Mouse (Mus musculus) embryonic facial prominence, embryonic 12.5 days (tissue): ENCODE data around the gene Rad51d. TPM values are rescaled to one million over a fixed set of nuclear protein-coding genes. Genes with fewer than 3 reads are reported as not detected.

Source experiments
- ATAC-seq: fragments of 200-750 bp; cut with Nextera tagmentation; 2 replicates; pipeline ENCODE4 v1.8.0; 2017; ENCODE audit not compliant: insufficient number of reproducible peaks, insufficient read depth, low FRiP score, low TSS enrichment
- H3K27ac ChIP-seq: fragments of 300-500 bp; sonication (generic); 2 replicates; pipeline ENCODE4 v1.5.1; 2016; ENCODE audit warnings: mild to moderate bottlenecking
- H3K27me3 ChIP-seq: fragments of 300-500 bp; sonication (generic); 2 replicates; pipeline ENCODE4 v1.6.1; 2016; ENCODE audit warnings: mild to moderate bottlenecking, moderate library complexity
- H3K36me3 ChIP-seq: fragments of 300-500 bp; sonication (generic); 2 replicates; pipeline ENCODE4 v1.6.1; 2016; ENCODE audit warnings: mild to moderate bottlenecking
- H3K4me1 ChIP-seq: fragments of 300-500 bp; sonication (generic); 2 replicates; pipeline ENCODE4 v1.6.1; 2016
- H3K4me2 ChIP-seq: fragments of 300-500 bp; sonication (generic); replicated peaks from 2 replicates; pipeline ENCODE4 v1.6.1; 2016; ENCODE audit warnings: mild to moderate bottlenecking, moderate library complexity
- H3K4me3 ChIP-seq: fragments of 300-500 bp; sonication (generic); 2 replicates; pipeline ENCODE4 v1.5.1; 2016; ENCODE audit warnings: mild to moderate bottlenecking
- H3K9ac ChIP-seq: fragments of 300-500 bp; sonication (generic); 2 replicates; pipeline ENCODE4 v1.6.1; 2016; ENCODE audit warnings: mild to moderate bottlenecking, moderate library complexity
- H3K9me3 ChIP-seq: fragments of 300-500 bp; sonication (generic); 2 replicates; pipeline ENCODE4 v1.6.1; 2016; ENCODE audit warnings: mild to moderate bottlenecking, moderate library complexity
- WGBS: fragments of 180-500 bp; shearing (Covaris S2); methylation state at CpG from one replicate; pipeline ENCODE4 v1.1.7; 2016; 5-methylcytosine and 5-hydroxymethylcytosine counted together
- polyA plus RNA-seq: library from polyadenylated mRNA; unstranded; fragments of >200 nt; fragmentation: Nextera tagmentation; extraction: Ambion mirVana; gene quantifications from 2 replicates; pipeline ENCODE4 v1.2.1, GENCODE M21; 2016

Rad51d gene
- polyA plus RNA-seq, 1 experiment from 2014 or later: 11.0 TPM

DNA sequence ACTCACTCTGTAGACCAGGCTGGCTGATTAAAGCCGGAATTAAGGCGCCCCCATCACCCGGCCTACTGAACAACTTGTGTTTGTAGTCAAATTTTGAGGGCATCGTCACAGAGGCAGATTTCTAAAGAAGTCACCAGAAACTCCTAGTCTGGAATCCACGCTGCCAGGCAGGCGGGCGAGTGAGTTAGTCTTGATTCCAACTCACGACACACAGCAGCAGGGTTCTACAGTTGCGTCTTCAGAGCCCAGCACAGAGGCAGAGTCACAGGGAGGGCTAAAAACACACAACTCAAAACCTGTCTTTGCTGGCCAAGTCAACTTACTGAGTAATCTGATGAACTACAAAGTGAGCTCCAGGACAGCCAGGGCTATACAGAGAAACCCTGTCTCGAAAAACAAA lies 37.9 kb downstream of the Rad51d start:
- Histone ChIP-seq H3K36me3 (no peaks in the 10 kb centered on the region), H3K9me3 (no peaks in the 10 kb centered on the region), H3K4me3 (no peak overlapping the region), H3K27me3 (no peaks in the 10 kb centered on the region), H3K4me1 (no peaks in the 10 kb centered on the region), H3K9ac (no peak overlapping the region), H3K27ac (no peak overlapping the region), H3K4me2 (no peak overlapping the region)
- no peak for ATAC-seq
- WGBS: 84% methylated on average over 10 of the region's 10 CpGs

DNA sequence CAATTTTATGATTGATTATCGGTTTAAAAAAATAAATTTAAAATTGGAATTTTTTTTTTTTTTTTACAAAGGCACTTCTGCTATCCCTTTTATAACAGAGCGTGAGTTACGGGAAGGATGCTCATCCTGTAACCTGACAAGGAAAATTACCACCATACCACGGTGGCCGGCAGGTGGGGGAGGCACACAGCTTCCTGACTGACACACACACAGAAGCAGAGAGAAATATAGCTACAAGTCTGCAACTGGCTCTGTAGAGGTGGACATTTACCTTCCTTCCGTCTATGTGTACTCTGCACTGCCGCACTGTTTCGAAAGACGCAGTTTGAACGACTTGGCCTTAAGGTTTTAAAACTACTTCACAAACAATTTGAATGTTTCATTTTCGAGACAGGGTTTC lies 38.3 kb downstream of the Rad51d start:
- no peak overlapping the region for H3K9ac ChIP-seq
- WGBS: 78% methylated on average over 11 of the region's 11 CpGs
- no peak for ATAC-seq
- no peaks in the 10 kb centered on the region for H3K9me3 ChIP-seq
- no peaks in the 10 kb centered on the region for H3K36me3 ChIP-seq
- no peaks in the 10 kb centered on the region for H3K4me1 ChIP-seq
- no peak overlapping the region for H3K4me3 ChIP-seq
- H3K27me3 ChIP-seq: no peaks in the 10 kb centered on the region
- H3K4me2 ChIP-seq: no peak overlapping the region
- H3K27ac ChIP-seq: no peak overlapping the region

DNA sequence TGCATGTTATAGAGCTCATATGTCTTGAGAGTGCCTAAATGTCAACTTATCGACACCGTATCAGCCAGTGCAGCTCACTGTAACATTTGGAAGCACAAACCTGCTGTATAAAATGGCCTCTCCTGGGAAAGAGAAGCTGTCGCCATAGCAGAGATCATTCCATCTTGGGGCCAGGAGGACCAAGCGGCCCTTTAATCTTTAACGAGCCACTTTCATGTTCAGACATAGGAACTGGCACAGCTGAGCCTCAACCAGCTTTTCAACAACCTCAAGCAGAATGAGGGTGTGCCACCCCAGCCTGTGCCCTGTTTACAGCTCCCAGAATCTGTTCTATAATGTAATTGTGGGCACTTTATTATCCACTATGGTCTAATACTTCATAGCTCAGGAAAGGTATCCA lies 40.2 kb downstream of the Rad51d start:
- H3K4me1 ChIP-seq: peaks cover 9% of the 10 kb centered on the region; the same call in 1 of the 2 replicates
- H3K27ac ChIP-seq: no peak overlapping the region
- H3K9ac ChIP-seq: no peak overlapping the region
- 54% methylated on average over 5 of the region's 5 CpGs for WGBS
- no peak overlapping the region for H3K4me3 ChIP-seq
- H3K9me3 ChIP-seq: no peaks in the 10 kb centered on the region
- H3K27me3 ChIP-seq: no peaks in the 10 kb centered on the region
- no peaks in the 10 kb centered on the region for H3K36me3 ChIP-seq
- no peak overlapping the region for H3K4me2 ChIP-seq
- ATAC-seq: no peak

DNA sequence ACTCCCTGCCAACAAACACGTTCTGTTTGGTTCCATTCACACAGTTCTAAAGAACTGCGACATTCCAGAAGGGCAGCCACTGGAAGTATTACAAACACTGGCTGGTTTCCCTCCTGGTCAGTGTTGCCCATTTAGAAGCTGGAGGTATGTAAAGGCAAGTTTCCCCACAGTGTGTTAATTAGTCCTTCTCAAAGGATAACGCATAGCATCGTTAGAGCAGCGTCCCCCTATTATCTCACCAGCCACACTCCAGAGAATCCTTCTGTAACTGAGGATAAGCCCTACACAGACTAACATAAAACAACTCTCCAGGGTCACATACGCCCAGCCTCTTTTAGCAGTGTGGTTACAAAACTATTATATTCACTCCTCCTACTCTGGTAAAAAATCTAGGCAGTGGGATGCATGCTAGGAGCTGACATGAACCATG lies 42.8 kb downstream of the Rad51d start:
- H3K9me3 ChIP-seq: no peaks in the 10 kb centered on the region
- H3K4me3 ChIP-seq: no peak overlapping the region
- WGBS: 51% methylated on average over 6 of the region's 6 CpGs
- no peaks in the 10 kb centered on the region for H3K36me3 ChIP-seq
- H3K27me3 ChIP-seq: no peaks in the 10 kb centered on the region
- H3K4me1 ChIP-seq: peaks cover 14% of the 10 kb centered on the region; the same call in 1 of the 2 replicates
- H3K4me2 ChIP-seq: no peak overlapping the region
- H3K9ac ChIP-seq: no peak overlapping the region
- no peak for ATAC-seq
- no peak overlapping the region for H3K27ac ChIP-seq

DNA sequence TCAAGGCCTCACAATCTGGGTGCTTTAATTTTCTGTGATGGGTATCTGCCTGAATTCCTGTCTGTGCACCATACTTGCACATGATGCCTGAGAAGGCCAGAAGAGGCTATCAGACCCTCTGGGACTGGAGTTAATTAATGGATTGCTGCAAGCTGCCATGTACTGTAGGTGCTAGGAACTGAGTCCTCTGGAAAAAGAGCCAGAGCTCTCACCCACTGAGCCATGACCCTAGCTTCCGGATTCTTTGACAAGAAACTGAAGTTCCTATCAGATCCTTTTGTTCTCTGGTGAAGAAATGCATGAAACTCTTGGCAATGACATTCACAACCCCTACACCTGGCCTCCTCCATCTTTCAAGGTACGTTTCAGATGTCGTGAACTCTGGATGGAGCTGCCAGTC lies 43.5 kb downstream of the Rad51d start:
- H3K9ac ChIP-seq: no peak overlapping the region
- no peak overlapping the region for H3K4me3 ChIP-seq
- 67% methylated on average over 3 of the region's 3 CpGs for WGBS
- H3K9me3 ChIP-seq: no peaks in the 10 kb centered on the region
- no peaks in the 10 kb centered on the region for H3K36me3 ChIP-seq
- H3K4me2 ChIP-seq: no peak overlapping the region
- no peak for ATAC-seq
- H3K27me3 ChIP-seq: no peaks in the 10 kb centered on the region
- H3K4me1 ChIP-seq: peaks cover 14% of the 10 kb centered on the region; the same call in 1 of the 2 replicates
- no peak overlapping the region for H3K27ac ChIP-seq

DNA sequence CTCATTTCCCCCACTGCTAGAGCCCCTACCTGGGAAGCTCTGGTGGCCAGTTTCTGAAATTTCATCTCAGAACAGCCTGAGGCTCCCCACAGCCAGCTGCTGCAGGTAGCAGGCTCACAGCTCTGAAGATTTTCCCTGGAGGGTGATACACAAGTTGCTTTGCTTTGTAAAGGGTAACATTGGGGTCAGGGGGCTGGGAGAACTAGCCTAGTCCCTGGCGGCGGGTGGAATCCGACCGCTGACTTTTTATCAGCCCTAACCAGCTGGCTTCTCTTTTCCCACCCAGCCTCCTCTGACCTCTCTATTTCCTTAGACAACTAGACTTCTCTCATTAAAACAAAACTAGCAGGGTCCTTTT lies 44.4 kb downstream of the Rad51d start:
- H3K9me3 ChIP-seq: no peaks in the 10 kb centered on the region
- 0 out of 2 replicates have a peak overlapping the region, but pooled peaks have one; percentile 16 for H3K9ac ChIP-seq
- peak overlapping the region; percentile 46; the same call in 1 of the 2 replicates for H3K27ac ChIP-seq
- peaks cover 14% of the 10 kb centered on the region; the same call in 1 of the 2 replicates for H3K4me1 ChIP-seq
- no peak for ATAC-seq
- no peaks in the 10 kb centered on the region for H3K27me3 ChIP-seq
- H3K4me3 ChIP-seq: peak overlapping the region; percentile 10; the same call in 1 of the 2 replicates
- H3K36me3 ChIP-seq: no peaks in the 10 kb centered on the region
- H3K4me2 ChIP-seq: peak overlapping the region; percentile 16
- 15% methylated on average over 4 of the region's 4 CpGs for WGBS

DNA sequence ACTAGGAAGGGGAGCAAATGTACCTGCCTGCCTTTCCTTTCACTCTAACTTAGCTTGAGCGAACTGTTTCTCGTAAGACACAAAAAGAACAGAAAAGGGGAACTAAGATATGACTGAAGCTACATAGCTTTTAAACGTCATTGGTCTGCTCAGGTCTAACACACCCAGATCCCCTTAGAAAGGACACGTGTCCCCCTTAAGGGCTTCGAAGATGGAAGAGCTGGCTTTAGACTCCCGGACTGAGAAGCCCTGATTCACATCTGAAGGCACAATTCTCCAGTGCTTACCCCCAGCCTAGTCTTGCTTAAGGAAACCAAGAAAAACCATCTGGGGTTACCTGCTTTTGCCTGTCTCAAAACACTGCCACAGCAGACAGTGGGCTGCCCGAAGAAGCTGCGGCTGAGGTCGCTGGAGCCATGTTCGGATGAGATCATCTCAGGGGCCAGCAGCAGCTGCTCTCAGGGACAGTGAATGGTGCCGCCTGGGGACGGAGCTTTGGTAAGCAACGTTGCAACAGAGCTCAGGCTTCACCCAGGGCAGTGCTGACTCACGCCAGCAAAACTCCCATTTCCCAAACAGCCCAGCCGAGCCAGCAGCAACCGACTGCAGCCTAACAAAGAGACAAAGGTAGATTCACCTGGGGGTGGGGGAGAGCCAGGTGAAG lies 44.9 kb downstream of the Rad51d start:
- 0 out of 2 replicates have a peak, but pooled peaks have one; percentile 35 for ATAC-seq
- Histone ChIP-seq H3K36me3 (no peaks in the 10 kb centered on the region), H3K9me3 (no peaks in the 10 kb centered on the region), H3K4me3 (peak overlapping the region; percentile 10; the same call in 1 of the 2 replicates), H3K27me3 (no peaks in the 10 kb centered on the region), H3K4me2 (peak overlapping the region; percentile 16), H3K27ac (peak overlapping the region; percentile 46; the same call in 1 of the 2 replicates), H3K4me1 (peaks cover 14% of the 10 kb centered on the region; the same call in 1 of the 2 replicates), H3K9ac (0 out of 2 replicates have a peak overlapping the region, but pooled peaks have one; percentile 16)
- WGBS: 24% methylated on average over 16 of the region's 16 CpGs

DNA sequence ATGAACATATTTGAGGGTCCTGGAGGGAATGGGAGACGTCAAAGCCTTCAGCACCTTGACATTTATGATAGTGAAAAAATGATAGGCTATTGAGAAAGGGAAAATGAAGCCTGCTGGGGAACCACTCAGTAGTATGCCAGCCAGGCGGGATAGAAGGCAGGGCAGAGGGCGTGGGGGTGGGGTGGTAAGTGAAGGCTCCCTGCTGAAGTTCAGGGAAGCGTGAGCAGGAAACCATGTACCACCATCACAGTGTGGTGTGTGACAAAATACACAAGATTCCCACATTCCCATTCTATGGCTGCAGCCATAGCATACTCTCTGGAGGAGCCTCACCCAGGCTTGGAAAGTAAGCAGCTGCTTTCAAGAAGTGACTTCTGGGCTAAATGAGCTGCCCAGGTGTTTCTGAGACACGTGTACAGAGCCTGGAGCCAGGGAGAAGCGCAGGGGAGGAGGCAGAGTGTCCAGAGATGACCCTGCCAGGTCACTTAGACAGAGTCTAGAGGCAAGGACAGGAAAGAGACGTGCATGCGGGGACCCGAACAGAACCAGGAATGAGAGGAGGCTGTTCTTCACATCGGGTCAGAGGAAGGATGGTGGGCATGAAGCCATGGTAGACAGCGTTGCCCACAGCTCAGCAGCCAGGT lies 45.5 kb downstream of the Rad51d start:
- Histone ChIP-seq H3K4me2 (peak overlapping the region; percentile 16), H3K9ac (no peak overlapping the region), H3K4me1 (peaks cover 14% of the 10 kb centered on the region; the same call in 1 of the 2 replicates), H3K36me3 (no peaks in the 10 kb centered on the region), H3K9me3 (no peaks in the 10 kb centered on the region), H3K27ac (peak overlapping the region; percentile 46; the same call in 1 of the 2 replicates), H3K27me3 (no peaks in the 10 kb centered on the region), H3K4me3 (no peak overlapping the region)
- WGBS: 62% methylated on average over 11 of the region's 11 CpGs
- no peak for ATAC-seq

DNA sequence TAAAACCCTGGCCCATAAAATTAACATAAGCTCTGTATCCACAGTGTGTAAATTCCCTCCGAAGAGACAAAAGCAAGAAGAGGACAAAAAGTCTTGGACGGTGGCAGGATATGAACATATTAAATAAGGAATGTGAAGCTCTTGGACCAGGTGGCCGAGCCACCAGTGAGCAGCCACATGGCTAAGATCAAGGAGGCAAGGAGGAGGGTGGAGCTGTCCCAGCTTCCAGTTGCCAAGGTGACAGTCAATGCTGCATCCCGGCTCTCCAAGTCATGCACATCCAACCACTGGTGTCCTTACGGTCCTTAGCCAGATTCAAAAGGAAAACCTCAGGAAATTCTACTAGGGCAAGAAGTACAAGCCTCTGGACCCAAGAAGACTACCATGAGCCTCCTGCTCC lies 51.9 kb downstream of the Rad51d start:
- no peaks in the 10 kb centered on the region for H3K27me3 ChIP-seq

DNA sequence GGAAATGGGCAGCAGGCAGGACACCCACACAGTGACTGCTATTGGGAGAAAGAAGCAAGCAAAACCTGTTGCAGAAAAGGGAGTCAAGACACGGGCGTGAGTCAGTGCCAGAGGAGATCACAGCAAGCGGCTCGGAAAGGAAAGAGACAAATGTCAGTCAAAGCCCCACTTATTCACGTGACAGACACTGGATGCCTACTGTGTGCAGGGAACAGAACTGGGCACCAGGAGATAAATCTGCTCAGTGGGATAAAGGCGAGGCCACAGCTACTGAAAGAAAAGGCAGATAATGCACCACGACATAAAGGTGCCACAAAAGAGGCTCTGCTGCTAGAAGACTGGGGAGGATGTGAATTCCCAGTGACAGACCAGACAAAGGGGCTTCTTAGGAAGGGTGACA lies 52.6 kb downstream of the Rad51d start:
- Histone ChIP-seq H3K4me1 (0 out of 2 replicates have a peak, but pooled peaks cover 3% of the 10 kb centered on the region), H3K4me3 (no peak overlapping the region), H3K27ac (no peak overlapping the region), H3K9ac (no peak overlapping the region), H3K9me3 (no peaks in the 10 kb centered on the region), H3K27me3 (no peaks in the 10 kb centered on the region), H3K4me2 (no peak overlapping the region), H3K36me3 (no peaks in the 10 kb centered on the region)
- WGBS: 41% methylated on average over 7 of the region's 7 CpGs
- ATAC-seq: no peak

More for the DNA sequence above, 51.9 kb downstream of the Rad51d start:
- ATAC-seq: no peak
- Histone ChIP-seq H3K9me3 (no peaks in the 10 kb centered on the region), H3K9ac (no peak overlapping the region), H3K4me3 (no peak overlapping the region), H3K36me3 (no peaks in the 10 kb centered on the region), H3K4me2 (no peak overlapping the region), H3K4me1 (0 out of 2 replicates have a peak, but pooled peaks cover 3% of the 10 kb centered on the region), H3K27ac (no peak overlapping the region)
- WGBS: 65% methylated on average over 5 of the region's 5 CpGs

DNA sequence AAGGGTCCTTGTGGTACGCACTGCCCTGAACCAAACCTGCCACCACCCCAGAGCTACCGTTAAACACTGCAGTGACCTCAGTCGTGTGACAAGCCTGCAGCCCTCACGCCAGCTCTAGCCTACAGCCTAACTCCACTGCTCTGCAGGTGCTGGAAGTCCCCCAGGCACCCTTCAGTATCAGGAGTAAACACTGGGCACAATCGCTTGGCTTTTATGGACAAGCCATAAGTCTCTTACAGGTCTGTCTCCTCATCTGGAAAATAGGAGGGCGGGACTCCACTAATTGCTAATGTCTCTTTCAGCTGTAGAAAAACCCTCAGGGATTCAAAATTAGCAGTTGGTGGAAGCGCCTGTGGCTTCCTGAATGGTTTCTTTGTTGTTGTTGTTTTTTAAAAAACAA lies 53.2 kb downstream of the Rad51d start:
- H3K4me1 ChIP-seq: 0 out of 2 replicates have a peak, but pooled peaks cover 3% of the 10 kb centered on the region
- H3K27me3 ChIP-seq: no peaks in the 10 kb centered on the region
- H3K9ac ChIP-seq: no peak overlapping the region
- H3K4me3 ChIP-seq: no peak overlapping the region
- no peak for ATAC-seq
- no peak overlapping the region for H3K4me2 ChIP-seq
- H3K27ac ChIP-seq: no peak overlapping the region
- no peaks in the 10 kb centered on the region for H3K9me3 ChIP-seq
- 42% methylated on average over 7 of the region's 7 CpGs for WGBS
- H3K36me3 ChIP-seq: no peaks in the 10 kb centered on the region
